Mouse (Mus musculus): Measurements from ENCODE around the gene Gins1.
"Not testable (repeated sequence)": the region's sequence is repeated elsewhere in the genome, so short reads cannot be mapped to it uniquely, and the experiment has no call there.

Gins1 gene

GRCm38 (mm10) chr2:150909429-150910039 lies 4.3 kb downstream of the Gins1 start:
- DNase-seq (ENCODE audit: low read depth, low spot score) = peak; percentile 99

GRCm38 (mm10) chr2:150910295-150910881 lies 5.2 kb downstream of the Gins1 start:
- no peak for DNase-seq (ENCODE audit: low read depth, low spot score)

GRCm38 (mm10) chr2:150914781-150915515 lies 9.7 kb downstream of the Gins1 start:
- DNase-seq (ENCODE audit: low read depth, low spot score) = peak; percentile 58

GRCm38 (mm10) chr2:150915786-150916185 lies 10.6 kb downstream of the Gins1 start:
- DNase-seq (ENCODE audit: low read depth, low spot score) = no peak

GRCm38 (mm10) chr2:150918720-150919119 lies 13.5 kb downstream of the Gins1 start:
- DNase-seq (ENCODE audit: low read depth, low spot score) = no peak

- DNase-seq (ENCODE audit: low read depth, low spot score) = no peak
Measured at GRCm38 (mm10) chr2:150920543-150920942, 15.3 kb downstream of the Gins1 start.

- no peak for DNase-seq (ENCODE audit: low read depth, low spot score)
Measured at GRCm38 (mm10) chr2:150921697-150922096, 16.5 kb downstream of the Gins1 start.

GRCm38 (mm10) chr2:150922165-150922564 lies 17.0 kb downstream of the Gins1 start:
- DNase-seq (ENCODE audit: low read depth, low spot score) = no peak

GRCm38 (mm10) chr2:150923026-150923425 lies 17.8 kb downstream of the Gins1 start:
- DNase-seq (ENCODE audit: low read depth, low spot score) = no peak

GRCm38 (mm10) chr2:150923505-150923904 lies 18.3 kb downstream of the Gins1 start:
- DNase-seq (ENCODE audit: low read depth, low spot score) = no peak

GRCm38 (mm10) chr2:150927038-150927720 lies 22.0 kb downstream of the Gins1 start:
- DNase-seq (ENCODE audit: low read depth, low spot score) = no peak

- no peak for DNase-seq (ENCODE audit: low read depth, low spot score)
Measured at GRCm38 (mm10) chr2:150929156-150929555, 24.0 kb downstream of the Gins1 start.

GRCm38 (mm10) chr2:150930806-150931205 lies 25.6 kb downstream of the Gins1 start:
- DNase-seq (ENCODE audit: low read depth, low spot score) = no peak

- DNase-seq (ENCODE audit: low read depth, low spot score) = no peak
Measured at GRCm38 (mm10) chr2:150933482-150933881, 28.3 kb downstream of the Gins1 start.

- no peak for DNase-seq (ENCODE audit: low read depth, low spot score)
Measured at GRCm38 (mm10) chr2:150934659-150935058, 29.5 kb downstream of the Gins1 start.

- DNase-seq (ENCODE audit: low read depth, low spot score) = no peak
Measured at GRCm38 (mm10) chr2:150944017-150944416, 38.8 kb downstream of the Gins1 start.

- not testable (repeated sequence) for DNase-seq (ENCODE audit: low read depth, low spot score)
Measured at GRCm38 (mm10) chr2:150947341-150947740, 42.1 kb downstream of the Gins1 start.

- not testable (repeated sequence) for DNase-seq (ENCODE audit: low read depth, low spot score)
Measured at GRCm38 (mm10) chr2:150947880-150948611, 42.8 kb downstream of the Gins1 start.

GRCm38 (mm10) chr2:150948786-150949185 lies 43.6 kb downstream of the Gins1 start:
- DNase-seq (ENCODE audit: low read depth, low spot score) = no peak

GRCm38 (mm10) chr2:150949652-150950051 lies 44.5 kb downstream of the Gins1 start:
- no peak for DNase-seq (ENCODE audit: low read depth, low spot score)

GRCm38 (mm10) chr2:150950056-150950455 lies 44.9 kb downstream of the Gins1 start:
- no peak for DNase-seq (ENCODE audit: low read depth, low spot score)

- no peak for DNase-seq (ENCODE audit: low read depth, low spot score)
Measured at GRCm38 (mm10) chr2:150951201-150951600, 46.0 kb downstream of the Gins1 start.

All from A20 (cell line).